Mouse (Mus musculus): ENCODE measurements around the gene Lias.
A peak's percentile ranks its signal among the peaks of the same experiment; 100 is the strongest.

The Lias gene

DNA sequence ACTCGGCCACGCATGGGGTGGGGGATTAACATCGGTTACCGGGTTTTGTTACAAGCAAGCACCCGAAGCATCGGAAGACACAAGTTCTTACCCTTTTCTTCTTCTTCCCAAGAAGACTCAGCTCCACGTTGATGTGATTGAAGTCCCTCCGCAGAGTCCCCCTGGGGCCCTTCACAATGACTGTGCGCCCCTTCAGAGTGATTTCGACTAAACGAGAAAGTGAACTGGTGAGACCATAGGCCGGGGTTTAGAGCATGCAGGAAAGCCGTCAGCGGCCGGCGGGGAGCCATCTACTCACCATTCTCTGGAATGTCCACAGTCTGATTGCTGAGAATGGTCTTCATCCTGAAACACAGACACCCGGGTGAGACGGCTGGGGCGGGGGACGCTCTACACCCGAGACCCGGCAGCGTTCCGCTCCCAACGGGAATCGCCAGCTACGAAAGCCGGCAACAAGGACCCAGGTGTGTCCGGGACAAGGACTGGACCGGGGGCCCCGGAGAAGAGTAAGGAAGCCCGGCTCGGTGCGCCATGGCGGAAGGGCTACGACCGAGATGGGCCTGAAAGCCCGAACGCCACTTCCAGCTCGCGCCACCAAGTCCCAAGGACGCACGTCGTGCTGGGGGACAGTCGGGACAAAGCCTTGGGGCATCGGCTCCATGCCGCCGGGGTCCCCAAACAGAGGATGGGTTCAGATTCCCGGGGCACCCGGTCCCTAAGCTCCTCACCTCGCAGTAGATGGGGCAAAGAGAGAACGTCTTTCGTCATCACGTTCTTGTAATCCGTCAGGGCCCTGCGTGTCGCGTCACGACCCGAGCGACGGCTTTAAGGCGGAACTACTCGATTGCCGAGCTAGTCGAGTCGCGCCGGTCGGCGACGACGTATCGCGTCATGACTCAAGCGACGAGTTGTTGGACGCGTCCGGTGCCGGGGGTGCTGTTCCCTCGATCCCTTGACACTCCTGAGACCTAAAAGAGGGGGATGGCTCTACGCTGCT lies at the start of gene Lias, which contains the start of gene Rpl9:
Lias (plus strand) TSS at position 850 of the 997 bp plus-strand sequence.
Rpl9 (minus strand) TSS at position 797 of the 997 bp plus-strand sequence.
- DNase-seq: peak; percentile 99

DNA sequence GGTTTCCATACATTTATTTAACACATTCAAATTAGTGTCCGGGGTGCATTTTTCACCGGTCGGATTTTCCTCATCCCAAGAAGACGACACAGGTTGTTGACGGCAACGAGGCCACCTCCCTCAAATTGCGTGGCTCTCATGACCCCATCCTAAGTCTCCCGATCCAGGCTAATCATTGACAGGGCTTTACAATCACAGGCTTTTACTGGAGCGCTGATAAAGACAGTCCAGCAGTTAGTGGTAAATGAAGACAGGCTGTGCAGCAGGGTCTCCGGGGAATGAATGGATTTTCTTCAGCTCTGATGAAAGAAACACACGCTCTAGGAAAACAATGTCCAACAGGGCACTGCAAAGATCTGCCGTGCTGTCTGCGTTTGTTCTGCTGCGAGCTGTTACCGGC lies 43.1 kb upstream of the Lias start, which contains the start of gene Klb:
Klb (plus strand) TSS at position 147 of the 400 bp plus-strand sequence.
- no peak for DNase-seq

DNA sequence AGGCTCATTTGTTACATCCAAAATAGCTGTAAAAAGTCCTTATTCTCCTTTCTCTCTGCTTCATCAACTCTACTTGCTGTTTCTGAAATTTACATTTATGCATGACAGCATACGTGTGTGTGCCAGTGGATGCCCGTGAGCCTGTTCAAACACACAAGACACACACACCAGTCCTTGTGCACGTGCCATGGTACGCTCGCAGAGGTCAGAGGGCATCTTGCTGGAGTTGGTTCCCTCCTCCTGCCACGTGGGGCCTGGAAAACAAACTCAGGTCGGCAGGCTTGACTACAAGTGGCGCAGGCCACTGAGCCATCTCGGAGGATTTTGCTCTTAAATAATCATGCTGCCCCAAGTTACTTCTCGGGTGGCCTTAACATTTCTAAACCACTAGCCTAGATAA lies 40.8 kb upstream of the Lias start:
- DNase-seq: no peak

DNA sequence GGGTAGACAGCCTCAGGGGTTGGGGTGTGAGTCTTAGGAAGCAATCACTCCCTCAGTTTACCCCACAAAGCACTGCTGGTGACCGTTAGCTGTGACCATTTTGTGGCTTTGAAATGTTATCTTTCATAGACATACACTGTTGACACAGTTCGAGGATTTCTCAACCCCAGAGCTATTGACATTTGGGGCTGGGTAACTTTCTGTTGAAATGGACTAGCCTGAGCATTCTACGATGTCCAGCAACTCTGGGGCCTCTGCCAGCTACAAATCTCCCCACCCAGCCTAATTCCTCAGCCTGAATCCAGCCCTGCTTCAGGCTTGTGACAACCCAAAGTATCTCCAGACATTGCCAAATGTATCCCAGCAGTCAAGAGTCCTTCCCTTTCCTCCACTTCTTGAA lies 37.2 kb upstream of the Lias start:
- no peak for DNase-seq

DNA sequence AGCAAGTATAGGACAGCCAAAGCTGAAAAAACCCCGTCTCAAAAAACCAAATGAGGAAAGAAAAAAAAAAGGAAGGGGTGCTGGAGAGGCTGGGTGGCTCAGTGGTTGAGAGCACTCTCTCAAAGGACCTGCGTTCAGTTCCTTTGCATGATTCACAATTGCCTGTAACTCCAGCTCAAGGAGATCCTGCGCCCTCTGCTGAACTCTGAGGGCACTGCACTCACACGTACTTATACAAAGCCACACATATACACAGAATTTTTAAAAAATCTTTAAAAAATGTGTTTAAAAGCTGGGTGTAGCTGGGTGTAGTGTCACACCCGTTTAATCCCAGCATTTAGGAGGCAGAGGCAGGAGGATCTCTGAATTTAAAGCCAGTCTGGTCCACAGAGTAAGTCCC lies 36.3 kb upstream of the Lias start:
- DNase-seq: no peak

DNA sequence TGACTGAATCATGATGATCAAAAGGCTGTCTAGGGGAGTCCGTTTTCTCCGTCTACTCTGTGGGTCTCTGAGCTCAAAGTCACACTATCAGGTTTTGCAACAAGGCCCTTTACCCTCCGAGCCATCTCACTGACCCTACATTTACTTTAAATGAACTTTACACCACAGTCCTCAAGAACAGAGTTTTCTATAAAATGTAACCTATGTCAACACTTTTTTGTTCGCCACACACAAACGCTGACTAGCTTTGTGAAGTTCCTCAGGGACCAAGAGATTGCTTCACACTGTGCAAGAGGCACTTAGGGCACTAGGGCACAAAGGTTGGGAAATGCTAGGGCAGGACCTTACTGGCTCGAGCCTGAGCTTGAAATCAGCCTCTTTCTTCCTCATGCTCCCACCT lies 34.4 kb upstream of the Lias start:
- DNase-seq: no peak

DNA sequence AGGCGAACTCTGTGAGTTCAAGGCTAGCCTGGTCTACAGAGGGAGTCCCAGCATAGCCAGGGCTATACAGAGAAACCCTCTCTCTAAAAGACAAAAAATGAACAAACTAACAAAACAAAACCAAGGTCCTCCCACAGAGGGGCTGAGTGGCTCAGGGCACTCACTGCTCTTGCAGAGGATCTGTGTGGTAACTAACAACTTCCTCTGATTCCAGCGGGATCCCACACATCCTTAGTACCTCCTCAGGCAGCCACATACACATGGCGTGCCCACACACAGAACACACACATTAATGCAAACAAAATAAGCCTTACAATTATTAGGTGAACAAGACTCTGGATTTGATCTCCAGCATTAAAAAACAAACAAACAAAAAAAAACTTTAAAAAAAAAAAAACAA lies 33.5 kb upstream of the Lias start:
- DNase-seq: no peak

DNA sequence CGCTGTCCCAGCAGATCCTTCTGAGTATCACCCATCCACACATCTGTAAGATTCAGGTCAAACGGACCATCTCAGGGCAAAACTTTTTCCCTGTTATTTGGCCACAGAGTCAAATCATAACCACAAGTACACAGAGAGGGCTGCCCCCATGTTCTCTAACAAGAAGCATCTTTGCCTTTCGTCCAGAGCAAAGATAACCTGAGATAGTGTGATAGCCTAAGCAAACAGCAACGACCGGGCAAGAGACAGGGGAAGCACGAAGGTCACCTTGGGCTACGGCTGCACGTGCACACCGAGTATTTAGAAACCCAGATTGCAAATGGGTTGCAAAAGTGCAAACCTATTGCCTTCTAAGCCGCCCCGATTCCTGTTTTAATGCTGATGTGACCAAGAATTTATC lies 23.5 kb upstream of the Lias start:
- DNase-seq: no peak

DNA sequence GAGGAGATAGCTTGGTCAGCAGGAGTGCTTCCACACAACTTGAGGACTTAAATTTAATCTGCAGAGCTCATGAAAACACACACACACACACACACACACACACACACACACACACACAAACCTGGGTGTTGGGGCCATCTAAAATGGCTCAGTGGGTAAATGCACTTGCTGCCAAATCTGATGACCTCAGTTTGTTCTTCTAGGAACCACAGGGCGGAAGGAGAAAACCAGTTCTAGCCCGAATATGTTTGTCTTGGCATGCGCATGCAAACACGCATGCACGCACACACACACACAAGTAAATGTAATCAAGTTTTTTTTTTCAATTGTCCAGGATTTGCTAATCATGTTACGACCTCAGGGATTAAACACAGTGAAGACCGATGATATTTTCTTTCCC lies 19.7 kb upstream of the Lias start:
- DNase-seq: no peak

DNA sequence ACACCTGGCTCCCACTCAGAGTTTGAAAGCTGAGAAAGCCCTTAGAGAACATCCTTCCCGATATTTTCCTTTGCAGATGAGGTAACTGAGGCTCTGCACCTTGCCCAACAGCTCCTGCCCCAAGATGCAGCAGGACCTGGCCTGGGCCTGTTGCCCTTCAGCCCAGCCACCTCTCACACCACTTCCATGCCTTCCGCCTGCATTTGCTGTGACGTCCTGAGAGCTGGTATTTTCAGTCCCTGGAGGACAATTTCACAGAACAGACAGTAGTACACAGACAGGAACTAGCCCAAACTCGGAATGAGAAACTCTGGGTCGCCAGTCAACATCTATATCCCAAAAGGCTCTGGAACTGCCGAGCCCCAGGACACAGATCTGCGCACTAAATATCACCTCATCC lies 16.6 kb upstream of the Lias start:
- no peak for DNase-seq

DNA sequence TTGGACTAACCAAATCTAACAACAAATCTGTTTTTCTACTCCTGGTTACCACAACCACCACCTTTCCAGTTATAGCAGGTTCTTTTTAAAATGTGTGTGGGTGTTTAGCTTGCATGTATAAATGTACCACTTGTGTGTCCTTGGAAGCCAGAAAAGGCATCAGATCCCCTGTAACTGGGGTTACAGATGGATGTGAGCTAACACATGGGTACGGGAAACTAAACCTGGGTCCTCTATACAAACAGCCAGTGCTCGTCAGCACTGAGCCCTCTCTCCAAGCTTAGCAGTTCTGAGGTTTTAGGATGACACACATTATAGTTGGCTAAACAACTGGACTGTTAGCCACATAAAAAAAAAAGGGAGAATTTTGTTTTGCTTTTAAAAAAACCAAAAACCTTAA lies 5.6 kb upstream of the Lias start:
- DNase-seq: no peak

DNA sequence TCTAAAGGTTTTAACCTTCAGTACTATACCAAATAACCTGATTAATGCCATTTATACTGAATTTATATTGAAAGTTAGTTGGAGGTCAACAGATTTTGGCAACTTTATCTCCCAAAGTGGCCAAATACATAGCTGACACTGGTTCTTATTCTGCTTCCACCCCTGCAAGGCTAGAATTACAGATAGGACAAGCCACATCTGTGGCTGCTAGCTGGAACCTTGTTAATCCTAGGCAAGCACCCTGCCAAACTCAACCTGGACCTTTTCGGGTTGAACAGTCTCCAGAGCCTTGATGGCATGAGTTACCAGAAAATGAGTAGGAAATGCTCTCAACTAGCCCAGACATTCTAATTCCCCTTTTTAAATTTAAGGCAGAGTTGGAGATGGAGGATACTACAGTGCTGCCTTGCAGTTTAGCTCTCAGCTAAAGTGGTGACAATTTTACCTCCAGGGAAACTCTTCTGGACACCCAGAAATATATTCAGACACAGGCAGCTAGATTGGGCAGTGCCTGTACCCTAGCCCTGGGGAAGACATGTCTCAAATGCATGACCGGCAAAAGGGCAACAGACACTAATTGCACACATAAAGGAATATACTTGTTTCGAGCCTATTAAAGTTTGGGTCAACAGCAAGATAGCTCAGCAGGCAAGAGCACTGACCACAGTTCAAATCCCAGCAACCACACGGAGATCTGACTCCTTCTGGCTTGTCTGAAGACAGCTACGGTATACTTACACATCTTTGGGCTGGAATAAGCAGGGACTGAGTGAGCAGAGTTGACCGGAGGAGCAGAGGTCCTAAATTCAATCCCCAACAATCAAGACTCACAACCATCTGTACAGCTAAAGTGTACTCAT lies 4.1 kb upstream of the Lias start:
- no peak for DNase-seq

DNA sequence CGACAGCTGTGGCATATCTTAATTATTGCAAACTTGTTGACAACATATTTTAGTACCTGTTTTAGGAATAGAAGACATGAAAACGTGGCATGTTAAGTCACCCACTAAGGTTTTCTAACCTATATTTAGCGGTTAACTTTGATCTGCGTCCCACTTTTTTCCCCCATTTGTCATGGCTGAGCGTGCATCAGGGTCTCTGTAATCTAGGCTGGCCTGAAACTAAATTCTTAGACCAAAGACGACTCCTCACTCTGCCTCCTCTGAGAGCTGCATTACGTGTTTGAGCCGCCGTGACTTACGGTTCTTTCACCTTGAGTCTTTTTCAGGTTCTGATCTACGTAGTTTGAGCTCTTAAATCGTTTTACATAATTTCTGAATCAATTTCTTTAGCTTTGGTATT lies 456 bp downstream of the Lias start:
- DNase-seq: no peak

DNA sequence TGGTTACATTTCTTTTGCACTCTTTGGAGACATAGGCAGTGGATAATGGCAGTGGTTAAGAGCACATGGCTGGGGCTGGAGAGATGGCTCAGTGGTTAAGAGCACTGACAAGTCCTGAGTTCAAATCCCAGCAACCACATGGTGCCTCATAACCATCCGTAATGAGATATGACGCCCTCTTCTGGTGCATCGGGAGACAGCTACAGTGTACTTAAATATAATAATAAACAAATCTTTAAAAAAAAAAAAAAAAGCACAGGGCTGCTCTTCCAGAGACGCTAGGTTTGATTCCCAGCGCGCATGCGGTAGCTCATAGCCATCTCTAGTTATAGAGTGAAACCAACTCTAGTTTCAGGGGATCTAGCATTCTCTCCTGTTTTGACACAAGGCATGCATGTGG lies 3.1 kb downstream of the Lias start:
- no peak for DNase-seq

DNA sequence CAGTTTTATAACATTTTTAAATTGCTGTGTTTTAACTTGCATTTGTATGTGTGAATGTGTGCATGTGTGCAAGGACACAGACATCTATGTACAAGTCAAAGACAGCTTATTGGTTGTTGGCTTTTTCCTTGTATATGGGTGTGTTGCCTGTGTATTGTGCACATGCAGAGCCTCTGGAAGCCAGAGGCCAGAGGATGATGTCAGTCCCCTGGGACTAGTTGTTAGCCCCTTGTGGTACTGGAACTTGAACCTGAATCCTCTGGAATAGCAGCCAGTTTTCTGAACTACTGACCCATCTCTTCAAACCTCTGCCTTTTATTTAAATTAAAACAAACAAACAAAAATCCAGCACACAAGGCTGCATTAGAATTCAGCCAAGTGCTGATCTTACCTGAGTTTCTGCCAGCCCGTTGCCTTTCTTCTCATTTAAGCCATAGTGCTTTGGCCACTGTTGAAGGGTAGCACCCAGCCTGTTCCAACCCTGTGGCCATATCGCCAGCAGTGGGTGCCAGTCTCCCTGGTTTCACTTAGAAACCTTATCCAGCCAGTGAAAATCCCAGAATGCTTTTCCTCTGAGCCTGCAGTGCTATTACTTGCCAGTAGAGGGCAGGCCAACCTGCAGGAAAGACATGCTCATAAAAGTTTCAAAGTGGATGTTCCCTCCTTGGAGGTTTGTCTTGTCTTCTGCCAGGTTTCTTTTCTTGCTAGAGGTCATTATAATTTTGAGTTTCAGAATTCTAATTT lies 10.1 kb downstream of the Lias start:
- peak; percentile 84 to 89 for DNase-seq

DNA sequence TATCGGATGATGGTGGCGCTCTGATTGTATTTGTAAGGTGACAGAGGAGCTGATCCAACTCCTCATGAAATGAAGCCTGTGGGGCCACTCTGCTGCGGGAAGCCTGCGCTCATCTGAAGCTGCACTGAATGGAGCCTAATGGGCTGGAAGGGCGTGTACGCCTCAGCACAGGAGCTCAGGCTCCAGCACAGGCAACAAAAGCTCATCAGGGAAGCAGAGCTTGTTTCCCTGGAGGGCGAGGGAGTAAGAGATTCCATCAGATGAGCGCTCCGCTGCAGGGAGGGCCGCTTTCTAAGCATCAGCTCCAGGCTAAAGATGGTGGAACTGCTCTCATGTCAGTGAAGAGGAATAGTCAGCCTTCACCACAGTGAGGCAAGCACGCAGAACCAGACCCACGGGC lies 16.7 kb downstream of the Lias start:
- no peak for DNase-seq

DNA sequence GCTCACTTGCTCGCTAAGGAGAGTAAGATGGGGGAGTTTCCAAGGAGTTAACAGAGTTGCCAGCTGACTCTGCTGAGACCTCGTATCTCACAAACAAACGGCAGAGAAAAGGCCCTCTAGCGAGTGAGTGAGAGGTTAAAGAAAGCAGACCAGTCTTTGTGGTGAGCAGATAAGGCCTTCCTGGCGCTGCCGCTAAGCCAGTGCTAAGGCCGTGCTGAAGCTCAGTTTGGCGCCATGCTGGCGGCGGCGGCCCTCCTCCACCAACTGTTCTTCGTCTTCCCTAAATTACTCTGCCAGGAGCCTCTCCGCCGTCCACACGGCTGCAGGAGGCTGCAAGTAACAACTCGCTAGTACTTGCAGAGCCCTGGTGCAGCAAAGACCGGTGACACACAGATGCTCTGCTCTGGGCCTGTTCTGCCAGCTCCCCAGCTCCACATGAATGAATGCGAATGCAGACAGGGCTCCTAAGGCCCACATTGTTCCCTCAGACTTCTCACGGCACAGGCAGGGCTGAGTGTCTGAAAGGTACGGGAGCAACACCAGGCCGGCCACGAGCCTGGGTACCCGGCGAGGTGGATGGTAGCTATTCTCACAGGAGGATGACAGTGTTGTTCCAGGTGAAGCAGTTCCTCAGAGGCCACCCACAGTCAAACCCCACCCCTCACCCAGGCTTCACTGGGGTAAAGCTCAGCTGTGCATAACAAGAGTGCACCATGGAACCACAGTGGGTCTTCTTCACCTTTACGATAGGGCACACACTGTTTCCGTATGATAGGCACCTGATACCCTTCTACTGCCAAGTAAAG lies 24.6 kb downstream of the Lias start:
- peak in 1 of 2 experiments; percentile 31 for DNase-seq

DNA sequence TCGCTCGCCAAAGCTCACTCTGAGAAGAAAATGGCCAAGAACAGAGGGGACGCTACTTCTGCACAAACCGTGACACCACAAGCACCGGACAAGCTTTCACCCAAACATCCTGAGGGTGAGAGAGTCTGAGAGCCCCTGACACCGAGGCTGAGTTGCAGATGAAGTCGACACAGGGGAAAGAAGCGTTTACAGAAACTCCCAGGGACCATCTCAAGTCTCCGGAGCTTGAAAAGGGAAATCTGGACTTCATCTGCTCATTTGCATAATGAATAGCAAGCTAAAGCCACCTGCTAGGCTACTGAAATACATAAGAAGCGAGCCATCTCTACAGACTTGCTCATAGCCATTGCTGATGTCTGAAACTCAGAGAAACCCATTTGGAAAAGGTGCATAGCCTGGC lies 27.8 kb downstream of the Lias start:
- no peak for DNase-seq

DNA sequence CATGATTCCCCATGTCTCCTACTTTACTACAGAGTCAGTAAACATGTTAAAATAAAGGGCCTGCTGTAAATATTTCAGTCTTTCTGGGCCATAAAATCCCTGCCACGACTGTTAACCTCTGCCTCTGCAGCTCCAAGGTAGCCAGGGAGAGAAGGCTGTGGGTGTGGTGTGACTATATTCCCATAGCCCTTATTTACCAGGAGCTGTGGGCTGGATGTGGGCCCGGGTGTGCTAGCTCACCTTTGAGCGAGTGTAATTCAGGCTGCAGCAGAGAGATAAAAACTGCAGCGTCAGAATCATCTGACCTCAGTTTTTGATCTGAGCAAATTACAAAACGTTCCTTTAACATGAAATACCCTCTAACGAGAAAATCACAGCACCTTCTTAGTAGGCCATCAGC lies 29.5 kb downstream of the Lias start:
- DNase-seq: no peak

DNA sequence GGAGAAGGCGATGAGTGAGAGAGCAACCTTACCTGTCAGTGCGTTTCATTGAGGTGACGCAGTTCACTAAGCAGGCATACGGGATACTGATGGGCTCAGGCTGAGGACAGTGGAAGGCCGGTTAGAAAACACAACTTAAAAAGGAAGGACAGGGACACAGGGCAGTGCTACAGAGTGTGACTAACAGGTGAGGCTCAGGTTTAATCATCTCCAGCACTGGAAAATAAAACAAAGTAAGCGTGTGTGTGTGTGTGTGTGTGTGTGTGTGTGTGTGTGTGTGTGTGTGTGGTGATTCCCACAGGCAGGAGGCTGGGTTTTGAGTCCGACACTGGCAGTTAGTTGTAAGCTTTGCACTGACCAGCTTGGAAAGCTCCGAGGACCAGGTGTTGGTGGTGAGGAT lies 31.5 kb downstream of the Lias start:
- no peak for DNase-seq

DNA sequence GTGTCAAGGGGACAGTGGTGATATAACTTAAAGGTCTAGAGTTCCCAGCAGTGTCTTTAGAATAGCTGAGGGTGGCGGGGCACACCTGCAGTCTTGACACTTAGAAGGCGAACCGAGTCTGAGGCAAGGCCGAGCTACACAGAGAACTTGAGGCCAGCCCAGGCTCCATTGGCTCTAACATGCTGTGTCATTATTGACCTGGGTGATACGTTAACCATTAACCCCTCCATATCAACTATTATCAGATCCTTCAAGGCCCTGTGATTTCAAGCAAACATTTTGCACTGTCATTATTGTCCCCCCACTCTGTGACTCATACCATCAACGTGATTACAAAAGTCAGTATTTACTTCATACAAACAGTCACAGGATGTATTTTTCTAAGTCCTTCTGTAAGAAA lies 32.9 kb downstream of the Lias start:
- DNase-seq: no peak

DNA sequence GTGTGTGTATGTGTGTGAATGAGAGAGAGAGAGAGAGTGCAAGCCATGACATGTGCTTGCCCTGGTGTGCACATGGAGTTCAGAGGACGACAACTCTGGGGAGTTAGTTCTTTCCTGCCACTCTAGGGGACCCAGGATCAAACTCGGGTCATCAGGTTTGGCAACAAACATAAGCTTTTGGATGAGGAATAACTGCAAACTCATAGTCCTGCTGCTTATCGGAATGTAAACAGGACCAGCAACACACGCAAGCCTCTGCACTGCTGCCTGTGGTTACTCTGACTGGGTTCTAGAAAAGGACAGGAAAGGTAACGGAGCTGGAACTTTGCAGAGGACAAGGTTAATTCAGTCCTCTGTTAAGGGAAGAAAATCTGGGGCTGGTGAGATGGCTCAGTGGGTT lies 34.0 kb downstream of the Lias start:
- no peak for DNase-seq
